Mouse (Mus musculus) spleen, adult 2 months (tissue): ENCODE data around the gene Rab3d.

Experiments
- CTCF ChIP-seq: fragments of 200-500 bp; IDR thresholded peaks from 2 replicates; pipeline ENCODE4 v1.5.1; 2011; ENCODE audit warnings: mild to moderate bottlenecking, inconsistent platforms; ENCODE audit not compliant: insufficient read depth, insufficient read length, insufficient replicate concordance; ENCODE audit errors: extremely low read depth
- POLR2A ChIP-seq: fragments of 200-500 bp; IDR thresholded peaks from 2 replicates; pipeline ENCODE4 v1.6.1; 2011; ENCODE audit warnings: low read depth, low read length, inconsistent platforms

DNA sequence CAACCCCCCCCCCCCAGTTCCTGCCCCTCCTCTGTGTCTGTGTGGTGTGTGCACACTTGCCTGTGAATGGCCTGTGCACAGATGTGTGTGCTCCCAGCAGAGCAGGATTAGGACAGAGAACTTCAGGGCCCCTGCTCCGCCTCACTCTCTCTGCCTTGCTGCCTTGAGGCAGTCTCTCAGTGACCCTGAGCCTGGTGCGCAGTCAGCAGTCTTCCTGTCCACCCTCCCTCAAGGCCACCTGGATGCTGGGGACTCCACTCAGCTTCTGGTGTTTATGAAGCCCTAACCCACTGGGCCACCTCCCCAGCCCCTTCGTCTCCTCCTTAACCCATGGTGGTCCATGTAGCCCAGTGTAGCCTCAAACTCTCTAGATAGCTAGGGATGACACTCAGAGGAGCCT is 50.3 kb downstream of the Rab3d start:
- TF ChIP-seq CTCF (no peak), POLR2A (no peak)
